Mouse (Mus musculus) hindbrain, postnatal 0 days (tissue): ENCODE measurements around the gene Dapk1. TPM values are rescaled to one million over a fixed set of nuclear protein-coding genes. Genes with fewer than 3 reads are reported as not detected.
"Not testable (repeated sequence)": the region's sequence is repeated elsewhere in the genome, so short reads cannot be mapped to it uniquely, and the experiment has no call there.

Experiments
- ATAC-seq: fragments of 200-750 bp; cut with Nextera tagmentation; 2 replicates; pipeline ENCODE4 v1.8.0; 2017; ENCODE audit warnings: mild to moderate bottlenecking, moderate TSS enrichment, moderate library complexity
- DNase-seq: peaks from one replicate; pipeline ENCODE4 v3.0.0-alpha.2; 2015; ENCODE audit warnings: low spot score
- H3K27ac ChIP-seq: fragments of 300-500 bp; sonication (generic); 2 replicates; pipeline ENCODE4 v1.5.1; 2014; ENCODE audit warnings: mild to moderate bottlenecking
- H3K27me3 ChIP-seq: fragments of 300-500 bp; sonication (generic); 2 replicates; pipeline ENCODE4 v1.6.1; 2014; ENCODE audit warnings: low read length, mixed read lengths; ENCODE audit not compliant: insufficient read depth
- H3K36me3 ChIP-seq: fragments of 300-500 bp; sonication (generic); 2 replicates; pipeline ENCODE4 v1.6.1; 2014; ENCODE audit warnings: low read length, mixed read lengths; ENCODE audit not compliant: insufficient read depth
- H3K4me1 ChIP-seq: fragments of 300-500 bp; sonication (generic); 2 replicates; pipeline ENCODE4 v1.6.1; 2014; ENCODE audit warnings: antibody characterized with exemption, low read length, mixed read lengths; ENCODE audit not compliant: insufficient read depth
- H3K4me2 ChIP-seq: fragments of 300-500 bp; sonication (generic); 2 replicates; pipeline ENCODE4 v1.6.1; 2014; ENCODE audit warnings: low read depth, mild to moderate bottlenecking, low read length, moderate library complexity, mixed read lengths
- H3K4me3 ChIP-seq: fragments of 300-500 bp; sonication (generic); 2 replicates; pipeline ENCODE4 v1.5.1; 2014; ENCODE audit warnings: low read length
- H3K9ac ChIP-seq: fragments of 300-500 bp; sonication (generic); replicated peaks from 2 replicates; pipeline ENCODE4 v1.6.1; 2014; ENCODE audit warnings: mild to moderate bottlenecking, low read length, moderate library complexity, mixed read lengths
- H3K9me3 ChIP-seq: fragments of 300-500 bp; sonication (generic); 2 replicates; pipeline ENCODE4 v1.6.1; 2016; ENCODE audit warnings: low read length, mixed read lengths
- CTCF ChIP-seq: IDR thresholded peaks from 2 replicates; pipeline ENCODE4 v1.5.1; 2016; ENCODE audit warnings: antibody characterized with exemption, control low read depth, low read depth
- whole genome bisulfite sequencing: fragments of 180-500 bp; shearing (Covaris S2); extraction: QIAGEN DNeasy Blood & Tissue Kit; methylation state at CpG from one replicate; pipeline ENCODE4 v1.1.7; 2014; 5-methylcytosine and 5-hydroxymethylcytosine counted together
- polyA plus RNA-seq: library from polyadenylated mRNA; unstranded; fragments of >200 nt; fragmentation: Nextera tagmentation; extraction: Ambion mirVana; gene quantifications from 2 replicates; pipeline ENCODE4 v1.2.1, GENCODE M21; 2015
- total RNA-seq: library from RNA; depleted of rRNA; stranded (reverse); fragments of >200 nt; gene quantifications from 2 replicates; pipeline ENCODE4 v1.2.3, GENCODE M21; 2014

The Dapk1 gene
- total and polyA plus RNA-seq, 2 experiments from 2014 or later = 25.7 to 63.1 TPM

DNA sequence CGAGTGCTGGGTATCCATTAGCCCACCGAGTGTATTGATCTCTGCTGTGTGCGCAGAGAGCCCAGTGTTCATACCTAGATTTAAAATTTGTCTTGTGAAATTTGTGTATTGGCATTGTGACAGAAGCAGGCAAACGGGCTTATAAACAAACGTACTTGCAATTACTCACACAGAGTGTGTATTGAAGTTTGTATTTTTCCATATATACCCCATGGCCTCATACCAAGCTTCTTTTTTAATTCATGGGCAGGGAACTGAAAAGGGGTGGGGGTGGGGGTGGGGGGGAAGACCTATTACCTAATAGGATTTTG lies 1.5 kb downstream of the Dapk1 start:
- H3K27me3 ChIP-seq = no peaks in the 10 kb centered on the region
- H3K27ac ChIP-seq = 0 out of 2 replicates have a peak overlapping the region, but pooled peaks have one; percentile 94
- peak overlapping the region; percentile 87 for H3K9ac ChIP-seq
- no peaks in the 10 kb centered on the region for H3K36me3 ChIP-seq
- 35% methylated on average over 5 of the region's 5 CpGs for WGBS
- peak overlapping the region; percentile 89 for H3K4me2 ChIP-seq
- DNase-seq (no peak), ATAC-seq (no peak)
- H3K9me3 ChIP-seq = no peaks in the 10 kb centered on the region
- TF ChIP-seq CTCF = no peak
- H3K4me1 ChIP-seq = 0 out of 2 replicates have a peak, but pooled peaks cover 9% of the 10 kb centered on the region
- H3K4me3 ChIP-seq = peak overlapping the region; percentile 87

DNA sequence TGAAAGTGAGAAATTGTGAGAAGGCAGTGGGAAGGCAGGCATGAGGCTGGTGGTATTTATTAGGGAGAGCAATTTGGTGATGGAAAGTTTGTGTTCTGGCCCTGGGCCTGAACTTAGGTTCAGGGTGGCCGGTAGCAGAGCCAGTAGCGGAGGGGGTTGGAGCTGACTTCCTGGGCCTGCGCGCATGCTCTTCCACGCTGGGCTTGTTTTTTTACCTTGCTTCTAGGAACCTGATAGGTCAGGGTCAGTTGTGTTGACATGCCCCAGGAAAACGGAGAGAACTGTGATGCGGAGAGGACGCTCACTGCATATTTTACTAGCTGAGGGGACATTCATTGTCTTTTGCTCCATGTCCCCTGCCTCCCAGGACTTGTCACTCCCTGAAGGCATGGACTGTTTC lies 5.7 kb downstream of the Dapk1 start:
- H3K4me1 ChIP-seq = 0 out of 2 replicates have a peak, but pooled peaks cover 9% of the 10 kb centered on the region
- H3K36me3 ChIP-seq = 0 out of 2 replicates have a peak, but pooled peaks cover 5% of the 10 kb centered on the region
- H3K9me3 ChIP-seq = no peaks in the 10 kb centered on the region
- H3K4me3 ChIP-seq = no peak overlapping the region
- 85% methylated on average over 8 of the region's 8 CpGs for WGBS
- DNase-seq = no peak
- H3K27me3 ChIP-seq = no peaks in the 10 kb centered on the region
- TF ChIP-seq CTCF = no peak
- no peak for ATAC-seq
- H3K9ac ChIP-seq = no peak overlapping the region
- no peak overlapping the region for H3K4me2 ChIP-seq
- no peak overlapping the region for H3K27ac ChIP-seq

DNA sequence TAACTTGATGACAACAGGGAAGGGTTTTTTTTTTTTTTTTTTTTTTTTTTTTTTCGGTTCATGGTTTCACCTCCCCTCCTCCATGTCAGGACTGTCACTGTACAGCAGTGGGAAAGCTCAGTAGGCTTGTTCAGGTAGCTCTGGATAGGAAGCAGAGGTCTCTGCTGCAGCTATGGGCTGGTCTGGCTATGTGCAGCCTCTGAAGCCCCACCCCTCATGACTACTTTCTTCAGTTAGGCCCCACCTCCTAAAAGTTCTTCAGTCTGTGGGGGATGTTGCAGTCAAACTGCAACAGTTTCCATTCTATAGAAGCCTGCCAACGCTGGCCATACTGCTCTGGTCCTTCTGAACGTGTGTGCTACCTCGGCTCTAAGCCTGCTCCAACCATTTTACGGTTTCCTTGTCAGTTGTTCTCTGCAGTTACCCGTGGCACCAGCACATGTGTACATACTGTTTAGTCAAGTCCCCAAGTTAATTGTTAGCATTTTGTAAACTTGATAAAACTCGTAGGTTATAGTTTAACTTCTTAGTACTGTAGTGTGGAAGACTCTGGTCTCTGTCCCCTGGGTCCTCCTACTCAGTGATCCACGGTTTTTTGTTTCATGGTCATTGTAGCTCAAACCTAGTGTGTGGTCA lies 6.8 kb downstream of the Dapk1 start:
- no peak for TF ChIP-seq CTCF
- H3K4me3 ChIP-seq = no peak overlapping the region
- H3K9me3 ChIP-seq = no peaks in the 10 kb centered on the region
- no peaks in the 10 kb centered on the region for H3K27me3 ChIP-seq
- H3K9ac ChIP-seq = no peak overlapping the region
- H3K27ac ChIP-seq = no peak overlapping the region
- DNase-seq (no peak), ATAC-seq (no peak)
- no peak overlapping the region for H3K4me2 ChIP-seq
- 0 out of 2 replicates have a peak, but pooled peaks cover 5% of the 10 kb centered on the region for H3K36me3 ChIP-seq
- 0 out of 2 replicates have a peak, but pooled peaks cover 9% of the 10 kb centered on the region for H3K4me1 ChIP-seq
- WGBS = 80% methylated on average over 8 of the region's 8 CpGs

DNA sequence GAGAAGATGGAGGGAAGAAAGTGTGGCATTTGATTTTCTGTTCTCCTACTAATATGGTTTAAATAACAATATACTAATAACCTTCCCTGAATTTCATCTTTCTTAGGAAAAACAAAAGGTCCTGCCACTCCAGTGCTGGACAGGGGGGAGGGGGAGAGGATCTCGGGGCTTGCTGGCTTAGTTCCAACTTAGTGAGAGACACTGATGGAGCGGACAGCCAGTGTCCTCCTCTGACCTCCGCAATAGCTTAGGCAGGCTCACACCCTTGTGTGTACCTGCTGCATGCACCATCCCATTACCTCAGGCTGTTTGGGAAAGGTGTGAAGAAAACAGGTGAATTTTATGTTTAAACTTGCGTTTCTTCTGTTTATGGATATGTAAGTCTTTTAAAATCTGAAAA lies 7.5 kb downstream of the Dapk1 start:
- DNase-seq (peak; percentile 26), ATAC-seq (no peak)
- no peaks in the 10 kb centered on the region for H3K9me3 ChIP-seq
- H3K4me3 ChIP-seq = no peak overlapping the region
- 0 out of 2 replicates have a peak, but pooled peaks cover 5% of the 10 kb centered on the region for H3K36me3 ChIP-seq
- H3K27ac ChIP-seq = no peak overlapping the region
- H3K9ac ChIP-seq = no peak overlapping the region
- H3K4me2 ChIP-seq = no peak overlapping the region
- WGBS = 47% methylated on average over 4 of the region's 4 CpGs
- no peak for TF ChIP-seq CTCF
- H3K27me3 ChIP-seq = no peaks in the 10 kb centered on the region
- 0 out of 2 replicates have a peak, but pooled peaks cover 1% of the 10 kb centered on the region for H3K4me1 ChIP-seq

DNA sequence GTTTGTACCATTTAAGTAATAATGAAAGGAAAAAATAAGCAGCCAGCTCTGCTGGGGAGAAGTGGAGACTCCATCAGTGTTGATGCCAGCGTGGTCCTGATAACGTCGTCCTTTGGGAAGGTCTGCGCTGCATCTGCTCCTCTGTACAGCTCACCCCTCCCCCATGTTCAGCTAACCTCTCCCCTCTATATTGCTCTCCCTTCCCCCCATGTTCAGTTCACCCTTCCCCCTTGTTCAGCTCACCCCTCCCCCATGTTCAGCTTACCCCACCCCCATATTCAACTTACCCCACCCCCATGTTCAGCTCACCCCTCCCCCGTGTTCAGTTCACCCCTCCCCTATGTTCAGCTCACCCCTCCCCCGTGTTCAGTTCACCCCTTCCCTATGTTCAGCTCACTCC lies 8.8 kb downstream of the Dapk1 start:
- DNase-seq = no peak
- 0 out of 2 replicates have a peak, but pooled peaks cover 5% of the 10 kb centered on the region for H3K36me3 ChIP-seq
- H3K4me2 ChIP-seq = no peak overlapping the region
- H3K9me3 ChIP-seq = no peaks in the 10 kb centered on the region
- TF ChIP-seq CTCF = no peak
- no peak overlapping the region for H3K4me3 ChIP-seq
- peaks cover 7% of the 10 kb centered on the region; the same call in 1 of the 2 replicates for H3K4me1 ChIP-seq
- no peak overlapping the region for H3K27ac ChIP-seq
- no peaks in the 10 kb centered on the region for H3K27me3 ChIP-seq
- WGBS = 53% methylated on average over 6 of the region's 6 CpGs
- no peak overlapping the region for H3K9ac ChIP-seq
- ATAC-seq = no peak

DNA sequence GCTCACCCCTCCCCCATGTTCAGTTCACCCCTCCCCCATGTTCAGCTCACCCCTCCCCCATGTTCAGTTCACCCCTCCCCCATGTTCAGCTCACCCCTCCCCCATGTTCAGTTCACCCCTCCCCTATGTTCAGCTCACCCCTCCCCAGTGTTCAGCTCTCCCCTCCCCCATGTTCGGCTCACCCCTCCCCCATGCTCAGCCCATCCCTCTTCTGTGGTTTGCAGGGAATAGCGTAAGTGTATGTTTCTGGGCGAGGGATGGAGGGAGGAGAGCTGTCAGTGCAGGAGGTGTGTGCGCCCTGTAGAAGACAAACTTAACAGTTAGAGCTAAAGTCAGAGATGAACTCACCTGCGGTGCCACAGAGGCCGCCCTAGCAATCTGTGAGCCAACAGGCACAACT lies 9.2 kb downstream of the Dapk1 start:
- WGBS = 87% methylated on average over 6 of the region's 6 CpGs
- ATAC-seq, H3K27me3 ChIP-seq, H3K27ac ChIP-seq, H3K4me2 ChIP-seq, H3K4me3 ChIP-seq, H3K36me3 ChIP-seq, DNase-seq, H3K9me3 ChIP-seq, H3K9ac ChIP-seq: not testable (repeated sequence)
- H3K4me1 ChIP-seq = peaks cover 11% of the 10 kb centered on the region; the same call in 1 of the 2 replicates

DNA sequence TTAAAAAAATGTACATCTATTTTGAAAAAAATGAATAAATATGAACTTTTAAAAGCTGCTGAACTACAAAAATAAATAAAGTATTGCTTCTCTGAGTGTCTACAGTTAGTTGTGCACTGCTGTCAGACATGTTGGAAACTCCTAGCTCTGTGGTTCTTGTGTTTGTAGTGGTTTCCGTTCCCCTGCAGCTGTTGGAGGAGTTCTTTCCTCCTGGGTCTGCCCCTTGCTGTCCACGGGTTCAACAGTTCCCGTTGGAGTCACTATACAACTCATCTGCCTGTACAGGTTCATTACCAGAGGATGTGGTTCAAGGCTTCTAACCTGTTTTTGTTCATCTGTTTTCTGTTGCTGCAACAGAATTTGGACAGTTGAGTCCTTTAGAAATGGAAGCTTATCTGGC lies 10.4 kb downstream of the Dapk1 start:
- DNase-seq (no peak), ATAC-seq (no peak)
- no peak overlapping the region for H3K4me2 ChIP-seq
- H3K4me1 ChIP-seq = peaks cover 14% of the 10 kb centered on the region; the same call in 1 of the 2 replicates
- WGBS = 72% methylated on average over 3 of the region's 3 CpGs
- no peak overlapping the region for H3K4me3 ChIP-seq
- no peak overlapping the region for H3K9ac ChIP-seq
- no peak overlapping the region for H3K27ac ChIP-seq
- no peaks in the 10 kb centered on the region for H3K9me3 ChIP-seq
- TF ChIP-seq CTCF = no peak
- 0 out of 2 replicates have a peak, but pooled peaks cover 5% of the 10 kb centered on the region for H3K36me3 ChIP-seq
- no peaks in the 10 kb centered on the region for H3K27me3 ChIP-seq
